Mouse (Mus musculus) brain, embryonic 14.5 days (tissue): ENCODE measurements around the gene Gm49630.
"Not testable (repeated sequence)": the region's sequence is repeated elsewhere in the genome, so short reads cannot be mapped to it uniquely, and the experiment has no call there.

ENCODE experiments used
- CTCF ChIP-seq: fragments of 200-500 bp; IDR thresholded peaks from 2 replicates; pipeline ENCODE4 v1.5.1; 2012; ENCODE audit warnings: inconsistent platforms, mild to moderate bottlenecking, moderate library complexity, borderline replicate concordance; ENCODE audit not compliant: insufficient read depth, insufficient read length; ENCODE audit errors: extremely low read depth
- POLR2A ChIP-seq: fragments of 200-500 bp; IDR thresholded peaks from 2 replicates; pipeline ENCODE4 v1.6.1; 2012; ENCODE audit warnings: mild to moderate bottlenecking, inconsistent platforms, borderline replicate concordance; ENCODE audit not compliant: poor library complexity, insufficient read depth, insufficient read length, severe bottlenecking; ENCODE audit errors: extremely low read depth

DNA sequence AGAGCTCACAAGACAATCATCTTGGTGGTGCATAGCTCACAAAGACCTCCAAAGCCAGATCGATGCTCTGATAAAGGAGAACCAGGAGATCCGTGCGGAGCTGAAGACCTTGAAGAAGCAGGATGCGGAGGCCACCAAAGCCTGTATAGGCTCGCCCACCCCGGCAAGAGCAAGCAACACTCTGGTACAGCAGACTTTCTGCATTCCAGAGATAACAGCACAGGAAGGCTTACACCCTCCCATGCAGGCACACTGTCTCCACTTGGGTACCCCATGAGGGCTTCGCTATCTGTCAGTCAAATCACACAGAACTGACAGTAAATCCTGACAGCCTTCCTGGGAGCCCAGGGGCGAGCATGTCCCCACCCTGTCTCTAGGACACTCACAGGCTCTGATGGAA lies 45.4 kb downstream of the Gm49630 start:
- TF ChIP-seq CTCF, POLR2A: not testable (repeated sequence)
